Mouse (Mus musculus): ENCODE data around the gene Dlx2.

The Dlx2 gene

GRCm38 (mm10) chr2:71540611-71541417, 5.7 kb downstream of the Dlx2 start:
- in situ Hi-C loops (cut with MboI): no loop called here

GRCm38 (mm10) chr2:71534242-71535052, 12.1 kb downstream of the Dlx2 start:
- in situ Hi-C loops (cut with MboI): no loop called here

- in situ Hi-C loops (cut with MboI): no loop called here
Measured at GRCm38 (mm10) chr2:71533094-71533493, 13.5 kb downstream of the Dlx2 start.

GRCm38 (mm10) chr2:71531990-71532970, 14.3 kb downstream of the Dlx2 start:
- in situ Hi-C loops (cut with MboI): no loop called here

GRCm38 (mm10) chr2:71531124-71531590, 15.4 kb downstream of the Dlx2 start:
- in situ Hi-C loops (cut with MboI): no loop called here

GRCm38 (mm10) chr2:71530391-71531123, 16.0 kb downstream of the Dlx2 start:
- in situ Hi-C loops (cut with MboI): no loop called here

GRCm38 (mm10) chr2:71529511-71530351, 16.8 kb downstream of the Dlx2 start:
- in situ Hi-C loops (cut with MboI): no loop called here

GRCm38 (mm10) chr2:71528714-71529510, 17.6 kb downstream of the Dlx2 start:
- in situ Hi-C loops (cut with MboI): no loop called here

GRCm38 (mm10) chr2:71528014-71528713, 18.4 kb downstream of the Dlx2 start, which contains the start of gene Dlx1:
Dlx1 (plus strand) TSS chr2:71528113.
- in situ Hi-C loops (cut with MboI): no loop called here

GRCm38 (mm10) chr2:71527323-71528013, 19.1 kb downstream of the Dlx2 start:
- in situ Hi-C loops (cut with MboI): no loop called here

GRCm38 (mm10) chr2:71526595-71527322, 19.8 kb downstream of the Dlx2 start:
- in situ Hi-C loops (cut with MboI): no loop called here

GRCm38 (mm10) chr2:71524763-71525162, 21.8 kb downstream of the Dlx2 start:
- in situ Hi-C loops (cut with MboI): no loop called here

- in situ Hi-C loops (cut with MboI): no loop called here
Measured at GRCm38 (mm10) chr2:71523431-71523830, 23.1 kb downstream of the Dlx2 start.

- in situ Hi-C loops (cut with MboI): no loop called here
Measured at GRCm38 (mm10) chr2:71522871-71523270, 23.7 kb downstream of the Dlx2 start.

- in situ Hi-C loops (cut with MboI): no loop called here
Measured at GRCm38 (mm10) chr2:71517466-71518099, 29.0 kb downstream of the Dlx2 start.

GRCm38 (mm10) chr2:71516995-71517394, 29.6 kb downstream of the Dlx2 start:
- in situ Hi-C loops (cut with MboI): no loop called here

- in situ Hi-C loops (cut with MboI): no loop called here
Measured at GRCm38 (mm10) chr2:71512326-71512725, 34.2 kb downstream of the Dlx2 start.

Measured in mature B cell (primary cell).